22 mouse cellular contexts compared by ENCODE assay signal in the genomic region with DNA sequence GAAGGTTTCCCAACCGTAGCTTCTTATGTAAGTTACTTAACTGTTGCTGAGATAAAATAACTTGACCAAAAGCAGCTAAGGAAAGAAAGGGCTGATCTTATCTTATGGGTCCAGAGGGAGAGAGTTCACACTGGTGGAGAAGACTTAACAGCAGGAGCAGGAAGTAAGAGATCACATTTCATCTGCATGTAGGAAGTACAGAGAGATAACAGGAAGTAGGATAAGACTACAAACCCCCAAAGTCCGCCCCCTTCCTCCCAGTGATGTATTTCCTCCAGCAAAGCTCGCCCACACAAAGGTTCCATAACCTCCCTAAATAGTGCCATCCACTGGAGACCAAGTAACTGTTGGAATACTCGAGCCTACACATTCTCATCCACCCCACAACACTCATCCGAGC.
A peak's percentile ranks its signal among the peaks of the same experiment; 100 is the strongest.
DNase-seq lines count a peak whose midpoint lies in the region; ATAC-seq and TF ChIP-seq lines count a peak whose summit lies in the region.
"Had no signal": no experiment of that assay in that cellular context is flagged by ENCODE, and none has a peak within 500 bp of the region (broad histone marks: within the 10 kb centered on the region; RNA-seq: fewer than 3 reads in every experiment).

No protein-coding gene starts in this region.

- H3K4me1 ChIP-seq in lung, adult 2 months (ENCODE audit: control insufficient read depth, insufficient read depth, low read length): no peaks in the 10 kb centered on the region
- H3K4me1 ChIP-seq in forebrain, embryonic 12.5 days: peaks cover 6% of the 10 kb centered on the region; the same call in 1 of the 2 replicates
- H3K4me1 ChIP-seq: embryonic facial prominence, embryonic 10.5 days; heart, embryonic 13.5 days; hindbrain, embryonic 15.5 days had no signal

- no peak overlapping the region for H3K4me2 ChIP-seq in forebrain, embryonic 12.5 days
- H3K4me2 ChIP-seq: heart, embryonic 13.5 days; hindbrain, embryonic 15.5 days had no signal

- 63% methylated on average over 5 of the region's 5 CpGs for WGBS in lung, adult 2 months
- whole genome bisulfite sequencing in forebrain, embryonic 12.5 days: 88% methylated on average over 5 of the region's 5 CpGs

- H3K27me3 ChIP-seq in forebrain, embryonic 12.5 days: no peaks in the 10 kb centered on the region
- H3K27me3 ChIP-seq: heart, embryonic 13.5 days; hindbrain, embryonic 15.5 days had no signal

- no peak for TF ChIP-seq CTCF in lung, adult 2 months (IDR thresholded peaks at IDR 0.05; ENCODE audit: insufficient read depth, low read length)

- DNase-seq in lung, postnatal 10 days: peak; percentile 2
- DNase-seq in lung, adult 2 months: no peak
- peak; percentile 89 for DNase-seq in 416B (ENCODE audit: low read depth)
- DNase-seq in NIH3T3 (ENCODE audit: low read depth): peak; percentile 38
- no peak for DNase-seq in left cerebral cortex, postnatal 14 days (ENCODE audit: low spot score in 2 of 2)
- DNase-seq in right cerebral cortex, postnatal 4 days: no peak
- DNase-seq: adrenal gland, adult 2 months; adrenal gland, postnatal 25 days; cerebellum, adult 18-20 months; cerebellum, adult 9-11 months; cerebellum, postnatal 36 days; gastrocnemius, postnatal 25 days; heart, adult 11 months; heart, postnatal 36 days had no signal

- H3K4me3 ChIP-seq in lung, adult 2 months (replicated peaks; ENCODE audit: extremely low read depth, low read depth, low read length): no peak overlapping the region
- no peak overlapping the region for H3K4me3 ChIP-seq in forebrain, embryonic 12.5 days (replicated peaks)
- H3K4me3 ChIP-seq: embryonic facial prominence, embryonic 10.5 days; forebrain, embryonic 10.5 days; heart, embryonic 13.5 days; hindbrain, embryonic 15.5 days had no signal

- TF ChIP-seq POLR2A in lung, adult 2 months (IDR thresholded peaks at IDR 0.05; ENCODE audit: borderline replicate concordance, extremely low read depth, low read depth, low read length): no peak

- intact Hi-C loops in left cerebral cortex, postnatal 14 days (cut with DNase I): no loop called here

- H3K9me3 ChIP-seq in forebrain, embryonic 12.5 days: no peaks in the 10 kb centered on the region
- H3K9me3 ChIP-seq: embryonic facial prominence, embryonic 10.5 days; forebrain, embryonic 10.5 days; heart, embryonic 13.5 days; hindbrain, embryonic 15.5 days had no signal

- no peak overlapping the region for H3K27ac ChIP-seq in forebrain, embryonic 12.5 days
- H3K27ac ChIP-seq: embryonic facial prominence, embryonic 10.5 days; forebrain, embryonic 10.5 days; heart, embryonic 13.5 days; hindbrain, embryonic 15.5 days had no signal

- no peaks in the 10 kb centered on the region for H3K36me3 ChIP-seq in forebrain, embryonic 12.5 days (replicated peaks)
- H3K36me3 ChIP-seq: embryonic facial prominence, embryonic 10.5 days; forebrain, embryonic 10.5 days; heart, embryonic 13.5 days; hindbrain, embryonic 15.5 days had no signal

- H3K9ac ChIP-seq in forebrain, embryonic 12.5 days: no peak overlapping the region
- H3K9ac ChIP-seq: heart, embryonic 13.5 days; hindbrain, embryonic 15.5 days had no signal

- peak; percentile 31 for ATAC-seq in megakaryocyte progenitor cell, adult 5-6 weeks (replicated peaks; ENCODE audit: poor library complexity)
- no peak for ATAC-seq in forebrain, embryonic 12.5 days (ENCODE audit: low FRiP score)
- ATAC-seq: forebrain, embryonic 16.5 days; inflammation-experienced regulatory T-cells, adult 6 months had no signal

Comparison
In these comparisons a context has a peak if more than half of its experiments do, and no peak if none do; other contexts are left out.
1. DNase-seq: peak in lung, postnatal 10 days (single experiment), 416B (single experiment) and NIH3T3 (single experiment); none in lung, adult 2 months (single experiment), left cerebral cortex, postnatal 14 days (0 of 2) and right cerebral cortex, postnatal 4 days (single experiment).